Mouse (Mus musculus) 416B (cell line): ENCODE measurements around the gene Faah.

Experiments used
- DNase-seq: peaks from one replicate; pipeline ENCODE4 v3.0.0; 2011; ENCODE audit warnings: low read depth

Faah gene

DNA sequence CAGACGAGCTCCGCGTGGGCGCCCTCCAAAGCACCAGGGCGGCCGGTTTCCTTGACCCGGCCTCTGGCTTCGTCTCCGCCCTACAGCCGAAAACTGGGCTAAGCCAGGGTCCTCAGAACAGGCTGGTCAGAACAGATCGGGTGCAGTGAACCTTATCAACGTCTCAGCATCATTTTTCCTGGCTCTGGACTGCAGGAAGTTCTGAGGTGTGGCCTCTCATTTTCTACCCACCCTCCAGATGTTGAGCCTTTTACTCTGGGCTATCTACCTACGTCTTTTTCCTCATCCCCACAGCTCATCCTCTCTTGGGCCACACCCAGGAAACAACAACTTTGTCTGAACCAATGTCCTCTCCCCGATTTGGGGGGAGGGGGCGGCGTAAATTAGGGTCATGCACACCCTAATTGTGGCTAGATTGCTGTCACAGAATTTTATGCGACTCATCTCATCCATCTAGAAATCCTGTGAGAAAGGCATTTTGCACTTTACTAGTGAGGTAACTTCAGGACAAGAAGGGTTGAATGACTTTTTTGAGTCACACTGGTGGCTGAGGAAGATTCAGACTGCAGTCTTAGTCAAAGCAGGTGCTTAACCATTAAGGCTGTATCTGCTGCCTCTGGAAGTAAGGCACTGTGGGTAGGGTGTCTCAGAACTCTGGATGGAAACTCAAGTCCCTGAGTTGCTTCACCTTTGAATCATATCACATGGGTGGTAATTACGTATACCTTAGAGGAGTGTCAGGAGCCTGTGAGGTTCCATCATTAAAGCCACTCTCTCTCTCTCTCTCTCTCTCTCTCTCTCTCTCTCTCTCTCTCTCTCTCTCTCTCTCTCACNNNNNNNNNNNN, at the start of gene Faah:
TSS of gene Faah (minus strand) at position 25 of the 845 bp plus-strand sequence.
- DNase-seq = peak; percentile 72

GRCm38 (mm10) chr4:116063855-116064254, 46.1 kb upstream of the Faah start:
- DNase-seq = peak; percentile 41

GRCm38 (mm10) chr4:116059012-116059726, 41.4 kb upstream of the Faah start:
- no peak for DNase-seq

GRCm38 (mm10) chr4:116057559-116057958, 39.8 kb upstream of the Faah start:
- DNase-seq = peak; percentile 20

- DNase-seq = peak; percentile 98
Observed at GRCm38 (mm10) chr4:116053399-116053961, 35.8 kb upstream of the Faah start, which contains the start of gene Nsun4. Gene Nsun4, minus strand, starts transcription at chr4:116053876.

DNA sequence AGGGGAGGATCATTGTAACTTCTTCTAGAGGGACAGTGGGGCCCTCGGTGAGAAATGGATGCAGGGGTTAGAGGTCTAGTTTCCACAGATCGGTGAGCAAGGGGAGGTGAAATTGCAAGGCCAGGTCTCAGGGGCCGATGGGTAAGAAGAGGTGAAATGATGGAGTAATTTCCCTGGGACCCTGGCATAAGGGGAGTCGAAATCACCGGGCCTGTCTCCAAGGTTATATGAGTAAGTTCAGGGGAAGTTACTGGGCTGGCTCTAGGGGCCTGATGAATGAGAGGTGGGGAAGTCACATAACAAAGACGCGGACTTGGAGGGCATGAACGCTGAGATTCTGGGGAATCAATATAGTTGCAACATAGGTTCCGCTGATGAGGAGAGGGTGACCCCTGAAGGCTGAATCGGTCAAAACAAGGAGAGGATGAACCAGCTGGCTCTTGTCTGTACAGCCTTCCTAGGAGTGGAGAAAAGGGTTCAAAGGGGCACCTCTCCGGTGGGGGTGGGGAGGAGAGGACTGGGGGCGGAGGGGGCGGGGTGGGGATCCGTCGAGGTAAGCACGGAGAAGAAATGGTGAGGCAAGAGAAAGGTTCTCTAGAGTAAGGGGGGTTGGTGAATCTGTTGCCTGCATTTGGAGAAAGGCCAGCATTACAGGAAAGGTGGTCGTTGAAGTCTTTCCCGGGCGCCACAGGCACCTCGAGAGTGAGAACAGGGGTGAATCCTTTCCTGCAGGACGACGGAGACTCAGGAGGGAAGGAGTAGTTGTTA, 35.0 kb upstream of the Faah start:
- DNase-seq = peak; percentile 79

DNA sequence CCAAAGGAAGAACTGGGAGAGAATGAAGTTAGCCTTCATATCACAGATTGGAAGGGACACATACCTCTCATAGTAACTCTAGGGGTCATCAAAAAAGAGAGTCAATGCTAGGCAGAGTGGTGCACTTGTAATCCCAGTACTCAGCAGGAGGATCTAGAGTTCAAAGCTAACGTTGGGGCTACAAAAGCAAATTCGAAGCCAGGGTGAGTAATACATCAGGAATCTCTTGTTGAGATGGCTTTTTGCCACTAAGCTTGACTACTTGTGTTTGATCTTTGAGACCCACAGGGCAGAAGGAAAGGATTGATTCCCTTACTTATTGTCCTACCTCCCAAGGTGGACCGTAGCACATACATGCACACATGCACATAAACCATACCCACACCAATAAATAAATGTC, 31.5 kb upstream of the Faah start:
- DNase-seq = no peak

DNA sequence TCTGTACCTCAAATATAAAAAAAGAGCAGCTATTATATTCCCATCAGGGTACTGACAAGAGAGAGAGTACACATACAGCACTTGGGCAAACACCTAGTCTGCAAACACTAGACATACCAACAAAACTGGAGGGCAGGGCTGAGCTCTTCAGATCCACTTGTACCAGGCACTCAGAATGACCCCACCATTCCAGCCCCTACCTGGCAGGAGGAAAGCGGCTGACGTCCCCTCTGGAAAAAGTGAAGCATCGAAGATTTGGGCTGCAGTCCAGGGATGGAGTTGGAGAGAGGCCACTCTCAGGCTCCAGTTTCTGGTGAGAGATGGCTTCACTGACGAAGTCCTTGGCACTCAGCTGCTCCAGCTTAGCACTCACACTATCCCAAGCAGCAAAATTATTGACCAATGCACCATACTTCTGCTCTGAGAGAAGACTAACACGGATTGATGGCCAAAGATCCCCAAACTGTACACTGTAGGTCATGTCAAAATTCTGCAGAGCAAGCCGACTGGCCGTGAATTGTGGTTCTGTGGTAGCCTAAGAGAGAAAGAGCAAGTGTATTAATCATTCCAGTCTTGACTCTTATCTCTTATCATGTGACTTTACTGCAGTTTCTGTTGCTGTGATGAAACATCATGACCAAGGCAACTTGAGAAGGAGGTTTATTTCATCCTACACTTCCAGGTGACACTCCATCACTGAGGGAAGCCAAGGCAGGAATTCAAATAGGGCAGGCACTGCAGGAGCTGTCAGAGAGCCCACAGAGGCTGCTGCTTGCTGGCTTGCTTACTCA, 30.6 kb upstream of the Faah start:
- peak; percentile 68 for DNase-seq

GRCm38 (mm10) chr4:116047681-116048080, 30.0 kb upstream of the Faah start:
- no peak for DNase-seq

DNA sequence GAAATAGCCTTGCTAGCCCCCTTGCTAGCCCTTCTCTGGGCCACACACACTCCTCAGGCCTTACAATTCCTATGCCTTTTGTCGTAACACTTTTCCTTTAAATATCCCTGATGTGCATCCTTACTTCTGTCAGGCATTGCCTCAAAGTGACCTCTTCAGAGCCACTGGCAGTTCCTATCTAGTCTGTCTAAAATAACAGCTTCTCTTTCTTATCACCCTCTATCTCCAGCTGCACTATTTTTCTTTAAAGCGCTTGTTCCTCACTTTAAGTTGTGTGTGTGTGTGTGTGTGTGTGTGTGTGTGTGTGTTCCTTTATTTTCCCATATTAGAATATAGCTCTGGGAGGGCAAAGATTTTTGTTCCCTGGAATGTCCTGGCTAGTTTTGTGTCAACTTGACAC, 28.9 kb upstream of the Faah start:
- DNase-seq = no peak

GRCm38 (mm10) chr4:116042186-116042585, 24.5 kb upstream of the Faah start:
- peak; percentile 57 for DNase-seq

- no peak for DNase-seq
Observed at GRCm38 (mm10) chr4:116040466-116040865, 22.7 kb upstream of the Faah start.

- no peak for DNase-seq
Observed at GRCm38 (mm10) chr4:116033374-116033773, 15.6 kb upstream of the Faah start.

DNA sequence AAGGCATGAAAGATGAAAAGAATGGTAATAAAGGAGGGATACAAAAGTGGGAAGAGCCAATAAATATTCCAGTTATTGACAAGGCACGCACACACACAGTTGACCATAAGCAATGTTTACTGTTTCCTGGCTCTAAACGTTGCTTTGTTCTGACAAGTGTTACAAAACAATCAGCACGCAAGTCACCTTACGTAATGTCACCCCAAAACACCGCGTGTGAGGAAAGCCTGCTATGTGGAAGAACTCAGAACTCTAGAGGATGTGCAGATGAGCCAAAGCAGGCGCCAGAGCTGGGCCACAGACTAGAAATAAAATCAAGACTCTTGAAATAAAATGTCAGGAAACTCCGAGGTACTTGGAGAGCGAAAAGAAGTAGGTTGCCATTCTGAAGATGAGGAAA, 15.2 kb upstream of the Faah start:
- DNase-seq = no peak

DNA sequence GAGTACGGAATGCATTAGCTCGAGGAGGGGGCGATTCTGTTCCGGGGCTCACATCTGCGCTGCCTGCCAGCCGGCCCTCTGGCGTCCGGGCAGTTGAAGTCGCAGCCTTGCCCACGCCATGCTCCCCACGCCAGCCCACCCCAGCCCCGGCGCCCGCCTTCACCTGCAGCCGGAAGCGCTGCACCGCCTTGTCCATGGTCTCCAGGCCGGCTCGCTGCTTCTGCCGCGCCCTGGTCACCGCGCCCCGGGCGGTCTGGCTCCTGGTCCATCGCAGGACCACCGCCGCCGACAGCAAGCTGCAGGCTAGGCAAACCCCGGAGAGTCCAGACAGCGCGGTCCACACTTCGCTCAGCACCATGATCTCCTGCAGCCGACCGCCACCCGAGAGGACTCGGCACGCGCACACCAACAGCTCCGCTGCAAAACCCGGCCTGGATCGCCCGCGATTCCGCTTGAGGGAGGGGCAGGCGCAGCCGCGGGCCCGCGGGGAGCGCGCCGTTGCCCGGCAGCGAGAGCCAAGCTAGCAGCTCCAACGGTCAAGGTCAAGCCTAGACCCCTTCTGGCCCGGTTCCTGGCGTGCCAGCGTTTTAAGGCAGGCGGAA, 325 bp downstream of the Faah start:
- DNase-seq = peak; percentile 81

DNA sequence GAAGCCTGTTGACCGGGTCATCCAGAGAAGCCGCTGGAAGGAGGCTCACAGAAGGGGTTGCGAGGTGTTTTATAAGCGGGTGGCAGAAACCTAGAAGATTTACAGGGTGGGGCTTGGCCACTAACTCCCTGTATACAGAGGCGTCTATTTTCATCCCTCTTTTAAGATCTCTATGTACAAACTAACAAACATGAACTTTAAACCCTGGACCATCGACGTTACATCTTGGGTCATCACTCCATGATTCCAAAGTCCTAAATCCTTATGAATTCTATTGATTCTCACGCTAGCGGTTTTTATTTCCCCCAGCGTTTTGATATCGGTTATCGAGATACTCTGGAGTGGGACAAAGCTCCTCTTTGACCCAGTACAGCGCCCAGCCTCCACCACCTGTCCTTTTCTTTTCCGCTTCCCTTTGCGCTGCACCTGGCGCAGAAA, 845 bp downstream of the Faah start:
- DNase-seq = no peak

- DNase-seq = no peak
Observed at GRCm38 (mm10) chr4:116016396-116016795, 1.3 kb downstream of the Faah start.

DNA sequence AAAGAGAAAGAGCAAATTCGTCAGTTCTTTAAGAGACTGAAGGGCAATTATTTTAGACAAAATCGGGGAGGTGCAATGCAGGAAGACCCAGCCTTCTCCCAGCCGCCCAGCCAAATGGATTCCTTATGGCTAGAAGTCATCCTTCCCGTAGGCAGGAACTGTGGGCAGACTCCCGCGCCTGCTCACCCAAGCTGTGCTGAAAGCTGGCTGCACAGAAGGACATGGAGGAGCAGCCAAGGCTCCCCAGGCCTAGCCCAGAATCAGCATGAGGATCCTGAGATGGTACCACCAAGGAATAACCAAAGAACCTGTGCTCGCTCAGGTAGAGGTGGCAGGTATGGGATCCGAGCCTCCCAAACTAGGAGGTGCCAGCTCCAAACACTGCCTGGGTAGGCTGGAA, 1.7 kb downstream of the Faah start:
- DNase-seq = no peak

DNA sequence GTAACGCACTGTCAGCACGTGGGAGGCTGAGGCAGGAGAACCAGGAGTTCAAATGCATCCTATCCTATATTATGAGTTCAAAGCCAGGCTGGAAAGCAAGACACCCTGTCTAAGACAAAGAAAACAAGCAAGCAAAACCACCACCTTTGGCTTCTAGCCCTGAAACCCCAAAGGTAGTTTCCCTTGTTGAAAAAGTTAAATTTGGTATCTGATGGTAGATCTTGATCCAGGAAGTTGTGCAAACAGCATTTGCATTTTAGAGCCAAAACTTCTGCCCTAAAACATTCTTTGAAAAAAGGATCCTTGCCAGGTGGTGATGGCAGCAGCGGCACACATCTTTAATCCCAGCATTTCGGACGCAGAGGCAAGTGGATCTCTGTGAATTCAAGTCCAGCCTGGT, 2.2 kb downstream of the Faah start:
- peak; percentile 47 for DNase-seq

DNA sequence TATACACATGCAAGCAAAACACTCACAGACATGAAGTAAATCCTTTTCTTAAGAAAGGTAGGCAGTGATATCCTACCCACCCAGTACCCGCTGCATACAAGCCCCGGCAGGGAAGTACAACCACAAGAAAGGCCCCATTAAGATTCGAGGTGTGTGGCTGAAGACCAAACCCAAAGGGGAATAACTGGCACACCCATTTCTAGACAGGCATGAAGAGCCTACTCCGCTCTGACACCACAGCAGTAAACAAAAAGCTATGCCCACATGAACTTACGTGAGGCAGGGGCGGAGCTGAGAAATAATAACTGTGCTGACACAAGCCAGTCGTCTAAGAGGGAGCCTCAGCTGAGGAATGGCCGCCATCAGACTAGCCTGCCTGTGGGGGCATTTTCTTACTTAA, 7.5 kb downstream of the Faah start:
- no peak for DNase-seq

DNA sequence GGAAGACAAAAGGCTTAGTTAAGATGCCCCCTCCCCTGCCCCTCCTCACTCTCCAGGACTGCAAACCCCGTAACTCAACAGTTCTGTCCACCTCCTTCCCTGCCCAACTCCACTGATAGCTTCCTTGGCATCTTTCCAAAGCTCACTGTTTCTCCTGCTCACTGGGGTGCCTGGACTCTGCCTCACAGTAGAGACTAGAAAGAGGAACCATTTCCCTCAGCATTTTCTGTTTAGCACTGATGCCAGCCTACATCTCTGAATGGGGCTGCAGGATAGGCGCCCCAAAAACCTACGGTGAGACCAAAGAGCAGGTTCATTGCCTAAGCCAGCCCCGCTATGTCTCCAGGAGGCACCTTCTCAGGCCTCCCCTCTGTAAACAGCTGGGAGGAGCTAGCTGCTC, 16.5 kb downstream of the Faah start:
- DNase-seq = no peak
